Mouse (Mus musculus) midbrain, embryonic 13.5 days (tissue): ENCODE data around the gene Pitpna. TPM values are rescaled to one million over a fixed set of nuclear protein-coding genes. Genes with fewer than 3 reads are reported as not detected.
A peak's percentile ranks its signal among the peaks of the same experiment; 100 is the strongest.

ENCODE experiments used
- ATAC-seq: fragments of 200-750 bp; cut with Nextera tagmentation; 2 replicates; pipeline ENCODE4 v1.8.0; 2017; ENCODE audit warnings: mild to moderate bottlenecking, moderate TSS enrichment, moderate library complexity
- H3K27ac ChIP-seq: fragments of 300-500 bp; sonication (generic); 2 replicates; pipeline ENCODE4 v1.5.1; 2015; ENCODE audit warnings: inconsistent platforms, mild to moderate bottlenecking, moderate library complexity
- H3K27me3 ChIP-seq: fragments of 300-500 bp; sonication (generic); 2 replicates; pipeline ENCODE4 v1.6.1; 2015; ENCODE audit warnings: mild to moderate bottlenecking, inconsistent platforms
- H3K36me3 ChIP-seq: fragments of 300-500 bp; sonication (generic); 2 replicates; pipeline ENCODE4 v1.6.1; 2015; ENCODE audit warnings: mild to moderate bottlenecking, inconsistent platforms
- H3K4me1 ChIP-seq: fragments of 300-500 bp; sonication (generic); replicated peaks from 2 replicates; pipeline ENCODE4 v1.6.1; 2015; ENCODE audit warnings: inconsistent platforms
- H3K4me2 ChIP-seq: fragments of 300-500 bp; sonication (generic); replicated peaks from 2 replicates; pipeline ENCODE4 v1.6.1; 2015; ENCODE audit warnings: moderate library complexity, mild to moderate bottlenecking, inconsistent platforms
- H3K4me3 ChIP-seq: fragments of 300-500 bp; sonication (generic); replicated peaks from 2 replicates; pipeline ENCODE4 v1.5.1; 2015; ENCODE audit warnings: mild to moderate bottlenecking, inconsistent platforms
- H3K9ac ChIP-seq: fragments of 300-500 bp; sonication (generic); replicated peaks from 2 replicates; pipeline ENCODE4 v1.6.1; 2015; ENCODE audit warnings: mild to moderate bottlenecking, inconsistent platforms
- H3K9me3 ChIP-seq: fragments of 300-500 bp; sonication (generic); 2 replicates; pipeline ENCODE4 v1.6.1; 2016; ENCODE audit warnings: mild to moderate bottlenecking, inconsistent platforms
- WGBS: fragments of 180-500 bp; shearing (Covaris S2); methylation state at CpG from one replicate; pipeline ENCODE4 v1.1.7; 2015; 5-methylcytosine and 5-hydroxymethylcytosine counted together
- polyA plus RNA-seq: library from polyadenylated mRNA; unstranded; fragments of >200 nt; fragmentation: Nextera tagmentation; extraction: Ambion mirVana; gene quantifications from 2 replicates; pipeline ENCODE4 v1.2.1, GENCODE M21; 2015

Gene Pitpna
- polyA plus RNA-seq, 1 experiment from 2014 or later, result 99.2 TPM

GRCm38 (mm10) chr11:75624102-75624554 is 36.2 kb downstream of the Pitpna start:
- no peak for ATAC-seq
- Histone ChIP-seq H3K9me3 (no peaks in the 10 kb centered on the region), H3K4me3 (no peak overlapping the region), H3K4me2 (no peak overlapping the region), H3K4me1 (no peaks in the 10 kb centered on the region), H3K27me3 (no peaks in the 10 kb centered on the region), H3K36me3 (peaks cover 80% of the 10 kb centered on the region), H3K27ac (no peak overlapping the region), H3K9ac (no peak overlapping the region)
- 80% methylated on average over 2 of the region's 2 CpGs for WGBS

GRCm38 (mm10) chr11:75625820-75626219 is 37.9 kb downstream of the Pitpna start:
- no peak overlapping the region for H3K4me3 ChIP-seq
- H3K27me3 ChIP-seq, result no peaks in the 10 kb centered on the region
- WGBS, result 95% methylated on average over 4 of the region's 4 CpGs
- peaks cover 8% of the 10 kb centered on the region for H3K4me1 ChIP-seq
- H3K27ac ChIP-seq, result no peak overlapping the region
- ATAC-seq, result no peak
- H3K36me3 ChIP-seq, result peaks cover 63% of the 10 kb centered on the region
- H3K4me2 ChIP-seq, result no peak overlapping the region
- no peaks in the 10 kb centered on the region for H3K9me3 ChIP-seq
- H3K9ac ChIP-seq, result no peak overlapping the region

GRCm38 (mm10) chr11:75630098-75630497 is 42.2 kb downstream of the Pitpna start:
- Histone ChIP-seq H3K9ac (peak overlapping the region; percentile 70), H3K27me3 (no peaks in the 10 kb centered on the region), H3K27ac (peak overlapping the region; percentile 58; the same call in 1 of the 2 replicates), H3K4me3 (peak overlapping the region; percentile 62), H3K36me3 (peaks cover 46% of the 10 kb centered on the region), H3K4me1 (peaks cover 22% of the 10 kb centered on the region), H3K9me3 (no peaks in the 10 kb centered on the region), H3K4me2 (peak overlapping the region; percentile 81)
- ATAC-seq, result no peak
- 17% methylated on average over 5 of the region's 5 CpGs for WGBS

GRCm38 (mm10) chr11:75630645-75631229 is 42.8 kb downstream of the Pitpna start, which contains the start of gene Inpp5k:
Inpp5k (plus strand) TSS chr11:75630988.
- Histone ChIP-seq H3K27me3 (no peaks in the 10 kb centered on the region), H3K27ac (peak within 1 kb of the TSS; percentile 58), H3K4me3 (peak within 1 kb of the TSS; percentile 62), H3K4me2 (peak within 1 kb of the TSS; percentile 81), H3K9ac (peak within 1 kb of the TSS; percentile 70), H3K4me1 (peaks cover 22% of the 10 kb centered on the region), H3K9me3 (no peaks in the 10 kb centered on the region), H3K36me3 (peaks cover 46% of the 10 kb centered on the region)
- under 1% methylated on average over 53 of the region's 53 CpGs for WGBS
- peak; percentile 100 for ATAC-seq

- H3K36me3 ChIP-seq, result peaks cover 46% of the 10 kb centered on the region
- H3K4me3 ChIP-seq, result peak overlapping the region; percentile 62
- H3K9ac ChIP-seq, result peak overlapping the region; percentile 70
- no peak overlapping the region for H3K27ac ChIP-seq
- no peak for ATAC-seq
- H3K27me3 ChIP-seq, result no peaks in the 10 kb centered on the region
- 9% methylated on average over 13 of the region's 13 CpGs for WGBS
- no peaks in the 10 kb centered on the region for H3K9me3 ChIP-seq
- H3K4me1 ChIP-seq, result peaks cover 22% of the 10 kb centered on the region
- H3K4me2 ChIP-seq, result peak overlapping the region; percentile 81
Measured at GRCm38 (mm10) chr11:75631561-75632225, 43.8 kb downstream of the Pitpna start.

GRCm38 (mm10) chr11:75632921-75633320 is 45.0 kb downstream of the Pitpna start:
- H3K9me3 ChIP-seq, result no peaks in the 10 kb centered on the region
- H3K4me3 ChIP-seq, result no peak overlapping the region
- peaks cover 48% of the 10 kb centered on the region for H3K36me3 ChIP-seq
- H3K9ac ChIP-seq, result 0 out of 2 replicates have a peak overlapping the region, but pooled peaks have one; percentile 45
- H3K27ac ChIP-seq, result no peak overlapping the region
- peaks cover 22% of the 10 kb centered on the region for H3K4me1 ChIP-seq
- WGBS, result 97% methylated on average over 5 of the region's 5 CpGs
- ATAC-seq, result no peak
- no peak overlapping the region for H3K4me2 ChIP-seq
- H3K27me3 ChIP-seq, result no peaks in the 10 kb centered on the region

GRCm38 (mm10) chr11:75634801-75635200 is 46.9 kb downstream of the Pitpna start:
- ATAC-seq, result no peak
- H3K4me3 ChIP-seq, result no peak overlapping the region
- H3K36me3 ChIP-seq, result peaks cover 45% of the 10 kb centered on the region
- no peaks in the 10 kb centered on the region for H3K9me3 ChIP-seq
- H3K27me3 ChIP-seq, result no peaks in the 10 kb centered on the region
- H3K4me2 ChIP-seq, result no peak overlapping the region
- H3K27ac ChIP-seq, result no peak overlapping the region
- 77% methylated on average over 3 of the region's 3 CpGs for WGBS
- H3K4me1 ChIP-seq, result peaks cover 19% of the 10 kb centered on the region
- no peak overlapping the region for H3K9ac ChIP-seq

- no peak overlapping the region for H3K4me3 ChIP-seq
- no peak overlapping the region for H3K27ac ChIP-seq
- no peaks in the 10 kb centered on the region for H3K9me3 ChIP-seq
- peaks cover 45% of the 10 kb centered on the region for H3K36me3 ChIP-seq
- no peak for ATAC-seq
- H3K4me1 ChIP-seq, result peaks cover 14% of the 10 kb centered on the region
- 80% methylated on average over 11 of the region's 11 CpGs for WGBS
- no peak overlapping the region for H3K4me2 ChIP-seq
- no peaks in the 10 kb centered on the region for H3K27me3 ChIP-seq
- no peak overlapping the region for H3K9ac ChIP-seq
Measured at GRCm38 (mm10) chr11:75635315-75635714, 47.4 kb downstream of the Pitpna start.

- H3K9me3 ChIP-seq, result no peaks in the 10 kb centered on the region
- WGBS, result 93% methylated on average over 5 of the region's 5 CpGs
- H3K4me1 ChIP-seq, result no peaks in the 10 kb centered on the region
- H3K27ac ChIP-seq, result no peak overlapping the region
- peaks cover 22% of the 10 kb centered on the region for H3K36me3 ChIP-seq
- no peak overlapping the region for H3K4me3 ChIP-seq
- H3K27me3 ChIP-seq, result no peaks in the 10 kb centered on the region
- no peak for ATAC-seq
- no peak overlapping the region for H3K4me2 ChIP-seq
- no peak overlapping the region for H3K9ac ChIP-seq
Measured at GRCm38 (mm10) chr11:75643323-75643722, 55.4 kb downstream of the Pitpna start.

- no peaks in the 10 kb centered on the region for H3K4me1 ChIP-seq
- 85% methylated on average over 9 of the region's 9 CpGs for WGBS
- no peak for ATAC-seq
- H3K4me3 ChIP-seq, result no peak overlapping the region
- peaks cover 22% of the 10 kb centered on the region for H3K36me3 ChIP-seq
- no peaks in the 10 kb centered on the region for H3K9me3 ChIP-seq
- H3K9ac ChIP-seq, result no peak overlapping the region
- H3K27ac ChIP-seq, result no peak overlapping the region
- no peaks in the 10 kb centered on the region for H3K27me3 ChIP-seq
- no peak overlapping the region for H3K4me2 ChIP-seq
Measured at GRCm38 (mm10) chr11:75644684-75645083, 56.8 kb downstream of the Pitpna start.

- H3K4me1 ChIP-seq, result peaks cover 18% of the 10 kb centered on the region
- 73% methylated on average over 6 of the region's 6 CpGs for WGBS
- no peak overlapping the region for H3K4me3 ChIP-seq
- peaks cover 13% of the 10 kb centered on the region for H3K27me3 ChIP-seq
- ATAC-seq, result 0 out of 2 replicates have a peak, but pooled peaks have one; percentile 15
- no peak overlapping the region for H3K4me2 ChIP-seq
- H3K36me3 ChIP-seq, result peaks cover 13% of the 10 kb centered on the region
- no peak overlapping the region for H3K9ac ChIP-seq
- no peaks in the 10 kb centered on the region for H3K9me3 ChIP-seq
- no peak overlapping the region for H3K27ac ChIP-seq
Measured at GRCm38 (mm10) chr11:75647681-75648211, 59.8 kb downstream of the Pitpna start.

GRCm38 (mm10) chr11:75649155-75649561 is 61.3 kb downstream of the Pitpna start:
- Histone ChIP-seq H3K4me1 (peaks cover 29% of the 10 kb centered on the region), H3K4me3 (no peak overlapping the region), H3K9ac (no peak overlapping the region), H3K9me3 (no peaks in the 10 kb centered on the region), H3K4me2 (no peak overlapping the region), H3K36me3 (peaks cover 13% of the 10 kb centered on the region), H3K27ac (no peak overlapping the region), H3K27me3 (peaks cover 27% of the 10 kb centered on the region)
- 83% methylated on average over 4 of the region's 4 CpGs for WGBS
- no peak for ATAC-seq
